Mouse (Mus musculus) skeletal muscle tissue, adult 2 months (tissue): ENCODE results near the gene 1700061G19Rik.

Experiments used
- DNase-seq: peaks from one replicate; pipeline ENCODE4 v3.0.0-alpha.2; 2012; ENCODE audit warnings: low read depth, low spot score

The 1700061G19Rik gene

GRCm38 (mm10) chr17:56874936-56875651 is at the start of gene 1700061G19Rik:
1700061G19Rik (plus strand) TSS chr17:56875477.
- DNase-seq, result no peak

DNA sequence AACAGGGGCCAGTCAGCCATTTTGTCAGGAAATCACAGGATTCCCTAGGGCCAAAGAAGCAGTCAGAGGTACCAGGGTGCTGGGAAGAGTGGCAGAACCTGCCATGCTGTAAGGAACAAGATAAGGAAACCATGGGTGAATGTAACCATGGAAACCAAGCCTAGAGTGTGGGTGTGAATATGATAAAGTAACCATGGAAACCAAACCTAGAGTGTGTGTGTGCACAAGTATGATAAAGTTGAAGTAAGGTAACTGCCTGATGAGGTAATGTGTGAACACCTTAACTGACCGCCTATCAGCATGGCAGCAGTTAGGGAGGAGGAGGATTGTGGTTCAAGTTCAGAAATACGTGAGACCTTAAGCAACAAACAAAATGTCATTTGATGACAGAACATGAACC is 48.6 kb upstream of the 1700061G19Rik start:
- no peak for DNase-seq

- DNase-seq, result no peak
These were observed 46.1 kb upstream of the 1700061G19Rik start for GRCm38 (mm10) chr17:56829171-56829570.

GRCm38 (mm10) chr17:56829795-56830194 is 45.5 kb upstream of the 1700061G19Rik start:
- no peak for DNase-seq

DNA sequence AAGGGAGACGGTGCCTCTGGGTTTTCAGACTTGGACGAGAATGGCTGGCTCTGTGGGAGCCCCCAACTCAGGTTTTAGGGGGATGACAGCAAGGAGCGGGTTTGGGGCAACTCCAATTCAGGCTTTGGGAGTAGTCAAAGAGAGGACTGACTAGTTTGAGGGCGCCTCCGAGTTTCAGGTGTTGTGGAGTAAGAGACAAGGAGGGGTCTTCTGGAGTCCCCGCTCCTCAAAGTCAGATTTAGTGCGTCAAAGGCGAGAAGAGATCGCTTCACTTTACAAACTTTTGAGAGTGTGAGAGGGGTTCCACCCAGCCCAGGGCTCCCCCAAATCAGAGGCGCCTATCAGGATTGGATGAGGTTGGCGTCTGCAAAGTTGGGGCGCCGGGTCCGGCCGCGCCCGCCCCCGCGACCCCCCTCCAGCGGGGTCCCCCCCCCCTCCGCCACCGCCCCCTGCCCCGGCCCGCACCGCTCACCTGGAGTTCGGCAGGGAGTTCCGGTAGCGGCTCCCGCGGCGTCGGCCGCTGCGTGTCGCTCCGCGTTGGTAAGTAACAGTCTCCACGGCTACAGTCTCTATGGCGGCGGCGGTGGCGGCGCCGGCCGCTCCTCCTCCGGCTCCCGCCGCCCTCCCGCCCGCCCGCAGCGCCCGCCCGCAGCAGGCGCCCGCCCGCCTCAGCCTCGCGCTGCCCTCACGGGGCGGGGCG is 44.7 kb upstream of the 1700061G19Rik start, which contains the start of gene Rfx2:
Gene Rfx2, minus strand, starts transcription at position 603 of the 700 bp plus-strand sequence.
- DNase-seq, result no peak

- DNase-seq, result peak; percentile 97
These were observed 44.0 kb upstream of the 1700061G19Rik start for GRCm38 (mm10) chr17:56831111-56831816.

- DNase-seq, result no peak
These were observed 42.4 kb upstream of the 1700061G19Rik start for GRCm38 (mm10) chr17:56832918-56833317.

- DNase-seq, result no peak
These were observed 41.9 kb upstream of the 1700061G19Rik start for GRCm38 (mm10) chr17:56833381-56833780.

DNA sequence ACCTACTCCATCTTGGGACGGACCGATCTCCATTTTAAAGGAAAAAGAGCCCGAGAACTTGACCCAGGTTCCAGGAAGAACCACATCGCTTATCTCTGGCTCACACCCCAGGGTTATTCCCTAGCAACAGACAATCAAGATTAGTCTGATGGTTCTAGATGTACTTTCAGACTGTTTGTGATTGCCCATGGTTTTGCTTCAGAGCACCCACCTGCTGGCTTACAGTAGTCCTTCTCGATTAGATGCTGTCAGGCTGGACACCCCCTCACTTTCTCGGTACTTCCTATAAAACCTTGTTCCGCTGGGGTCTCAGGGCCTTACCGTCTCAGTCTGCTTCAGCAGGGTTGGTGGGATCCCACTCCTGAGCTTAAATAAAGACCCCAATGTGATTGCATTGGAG is 38.9 kb upstream of the 1700061G19Rik start:
- no peak for DNase-seq

- DNase-seq, result no peak
These were observed 34.8 kb upstream of the 1700061G19Rik start for GRCm38 (mm10) chr17:56840524-56840923.

GRCm38 (mm10) chr17:56842173-56842572 is 33.1 kb upstream of the 1700061G19Rik start:
- DNase-seq, result no peak

DNA sequence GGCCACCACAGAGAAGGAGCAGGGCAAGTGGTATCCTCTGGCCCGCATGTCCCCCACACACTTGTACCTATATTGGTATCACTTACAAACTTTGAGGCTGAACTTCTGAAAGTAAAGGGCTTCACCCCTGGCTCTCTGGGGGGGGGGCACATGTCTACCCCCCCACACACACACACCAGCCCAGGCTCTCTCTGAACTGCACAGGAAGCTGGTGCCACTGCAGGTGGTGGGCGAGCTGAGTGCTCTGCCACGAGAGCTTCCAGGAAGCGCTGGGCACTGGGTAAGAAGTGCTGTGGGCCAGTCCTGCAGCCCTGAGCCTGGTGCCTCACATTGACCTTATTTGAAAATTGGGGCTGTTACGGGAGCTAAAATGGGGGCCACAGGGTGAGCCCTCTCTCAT is 31.6 kb upstream of the 1700061G19Rik start:
- no peak for DNase-seq

DNA sequence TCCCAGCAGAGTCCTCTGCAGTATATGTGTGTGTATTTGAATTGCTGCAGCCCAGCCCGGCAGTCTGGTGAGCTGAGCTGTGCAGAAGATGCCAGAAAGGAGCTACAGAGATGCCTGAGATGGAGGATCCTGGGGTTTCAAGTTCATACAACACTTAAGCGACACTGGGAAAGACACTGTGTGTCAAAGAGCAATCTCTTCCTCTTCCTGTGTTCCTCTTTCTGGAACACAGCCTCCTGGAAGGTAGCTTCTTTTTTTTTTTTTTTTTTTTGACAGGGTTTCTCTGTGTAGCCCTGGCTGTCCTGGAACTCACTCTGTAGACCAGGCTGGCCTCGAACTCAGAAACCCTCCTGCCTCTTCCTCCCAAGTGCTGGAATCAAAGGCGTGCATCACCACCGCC is 26.5 kb upstream of the 1700061G19Rik start:
- DNase-seq, result no peak

- DNase-seq, result no peak
These were observed 25.6 kb upstream of the 1700061G19Rik start for GRCm38 (mm10) chr17:56849710-56850109.

DNA sequence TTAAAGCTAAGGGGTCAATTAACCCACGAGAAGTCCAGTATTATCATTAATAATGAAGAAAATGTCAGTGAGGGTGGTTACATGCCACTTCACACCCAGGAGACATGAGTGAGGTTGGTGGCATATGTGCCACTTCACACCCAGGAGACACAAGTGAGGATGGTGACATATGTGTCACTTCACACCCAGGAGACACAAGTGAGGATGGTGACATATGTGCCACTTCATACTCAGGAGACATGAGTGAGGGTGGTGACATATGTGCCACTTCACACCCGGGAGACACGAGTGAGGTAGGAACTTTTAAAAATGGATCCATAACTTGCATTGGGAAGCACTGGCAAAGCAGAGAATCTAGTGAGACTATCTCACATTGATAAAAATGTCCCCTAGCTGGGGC is 24.1 kb upstream of the 1700061G19Rik start:
- no peak for DNase-seq

DNA sequence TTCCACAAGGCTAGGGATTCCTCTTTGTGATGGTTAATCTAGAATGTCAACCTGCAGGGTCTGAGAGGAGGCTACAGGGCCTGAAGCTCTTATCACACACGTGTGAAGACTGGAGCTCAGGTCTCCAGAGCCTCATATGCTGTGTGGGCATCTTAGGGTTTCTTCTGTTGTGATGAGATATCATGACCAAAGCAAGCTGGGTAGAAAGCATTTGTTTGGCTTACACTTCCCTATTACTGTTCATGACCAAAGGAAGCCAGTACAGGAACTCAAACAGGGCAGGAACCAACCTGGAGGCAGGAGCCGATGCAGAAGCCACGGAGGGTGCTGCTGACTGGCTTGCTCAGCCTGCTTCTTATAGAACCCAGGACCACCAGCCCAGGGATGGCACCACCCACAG is 19.9 kb upstream of the 1700061G19Rik start:
- DNase-seq, result no peak

- peak; percentile 42 for DNase-seq
These were observed 17.1 kb upstream of the 1700061G19Rik start for GRCm38 (mm10) chr17:56858216-56858615.

DNA sequence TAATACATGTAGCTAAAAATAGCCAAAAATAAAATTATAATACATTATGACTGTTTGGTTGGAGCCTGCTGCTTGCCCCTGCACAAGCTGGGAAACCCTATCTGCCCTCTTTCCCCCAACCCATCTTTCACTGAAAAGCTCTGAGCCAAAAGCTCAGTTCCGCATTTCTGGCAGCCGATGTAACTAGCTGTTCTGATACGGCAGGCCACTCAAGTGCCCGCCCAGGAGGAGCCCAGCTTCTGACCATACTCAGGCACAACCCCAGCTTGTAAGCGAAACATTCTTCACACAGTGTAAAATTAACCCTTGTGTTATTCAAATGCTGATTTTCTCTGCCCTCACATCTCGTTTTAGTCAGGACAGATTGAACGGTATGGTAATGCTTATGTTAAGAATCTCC is 16.4 kb upstream of the 1700061G19Rik start:
- no peak for DNase-seq

DNA sequence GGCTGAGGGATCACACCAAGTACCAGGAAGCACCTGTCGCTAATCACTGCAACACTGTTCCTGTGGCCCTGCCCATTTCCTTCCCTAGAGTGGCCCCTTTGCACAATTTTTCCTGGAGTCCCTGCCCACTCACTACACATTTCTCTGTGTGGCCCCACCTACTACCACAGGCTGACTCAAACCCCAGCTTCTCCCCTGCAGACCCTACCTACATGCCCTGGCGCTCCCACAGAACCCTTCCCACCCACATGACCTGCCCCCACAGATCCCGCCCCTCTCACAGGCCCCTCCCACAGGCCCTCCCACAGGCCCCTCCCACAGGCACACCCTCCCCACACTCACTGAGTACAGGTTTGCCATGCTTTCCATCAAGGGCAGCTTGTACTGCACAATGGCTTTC is 14.1 kb upstream of the 1700061G19Rik start:
- no peak for DNase-seq

DNA sequence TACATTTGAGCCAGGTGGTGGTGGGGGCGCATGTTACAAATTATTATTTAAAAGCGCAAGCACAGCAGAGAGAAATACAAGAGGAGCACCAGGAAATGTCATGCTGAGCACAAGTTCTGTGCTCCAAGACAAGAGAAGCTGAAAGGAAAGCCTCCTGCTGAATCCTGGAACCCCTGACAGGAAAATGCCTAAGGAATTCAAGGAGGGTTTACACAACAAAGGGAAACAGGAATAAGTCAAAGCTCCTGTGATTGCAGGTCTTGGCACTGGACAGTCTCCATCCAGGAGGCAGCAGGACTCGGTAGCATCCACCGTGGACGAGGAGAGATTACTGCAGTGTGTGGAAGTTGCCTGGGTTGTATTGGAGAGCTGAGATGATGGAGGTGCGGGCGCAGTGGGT is 9.2 kb upstream of the 1700061G19Rik start:
- no peak for DNase-seq

- DNase-seq, result no peak
These were observed 5.7 kb upstream of the 1700061G19Rik start for GRCm38 (mm10) chr17:56869481-56869977.

- no peak for DNase-seq
These were observed 4.9 kb upstream of the 1700061G19Rik start for GRCm38 (mm10) chr17:56870287-56870953.
